Mouse (Mus musculus): ENCODE results near the gene Hist1h3f. TPM values are rescaled to one million over a fixed set of nuclear protein-coding genes. Genes with fewer than 3 reads are reported as not detected.

The Hist1h3f gene
- total and polyA plus RNA-seq, 3 experiments = 1.2 to 541 TPM; not detected in 1

GRCm38 (mm10) chr13:23501511-23501910, 42.3 kb upstream of the Hist1h3f start:
- TF ChIP-seq MXI1 (IDR thresholded peaks at IDR 0.05; ENCODE audit: low read depth, low read length) (no peak), TCF12 (IDR thresholded peaks at IDR 0.05; ENCODE audit: low read depth, low read length) (no peak), TBP (IDR thresholded peaks at IDR 0.05; ENCODE audit: low read depth, low read length) (peak; percentile 2; the same call in 1 of the 2 replicates), ELF1 (IDR thresholded peaks at IDR 0.05; ENCODE audit: low read depth, low read length) (no peak), BHLHE40 (IDR thresholded peaks at IDR 0.05; ENCODE audit: borderline replicate concordance, low read depth, low read length) (no peak)
- H3K27ac ChIP-seq (ENCODE audit: control insufficient read depth, low read depth, low read length) = no peak overlapping the region
- peaks cover 0 to 18% of the 10 kb centered on the region in 2 experiments; a peak in 2 of 4 replicates for H3K36me3 ChIP-seq (ENCODE audit: control insufficient read depth in 1 of 2, insufficient read depth in 2 of 2, low read length in 2 of 2)
- no peaks in the 10 kb centered on the region for H3K79me2 ChIP-seq (ENCODE audit: control insufficient read depth, insufficient read depth, low read length, poor library complexity)
- peaks cover 0 to 13% of the 10 kb centered on the region in 2 experiments; a peak in 1 of 4 replicates for H3K4me1 ChIP-seq (ENCODE audit: control insufficient read depth in 1 of 2, insufficient read depth in 2 of 2, low read length in 2 of 2)
- peak overlapping the region; percentile 62 to 66 for H3K4me3 ChIP-seq (ENCODE audit: control insufficient read depth in 1 of 2, insufficient read depth in 1 of 2, low read depth in 2 of 2, low read length in 2 of 2)
- H3K9ac ChIP-seq (ENCODE audit: control insufficient read depth, low read depth, low read length, poor library complexity, severe bottlenecking) = peak overlapping the region; percentile 53
- no peaks in the 10 kb centered on the region for H3K9me3 ChIP-seq (replicated peaks; ENCODE audit: insufficient read depth, low read length)
- peak; percentile 61 for DNase-seq (ENCODE audit: low read depth, low spot score)
- no peaks in the 10 kb centered on the region for H3K27me3 ChIP-seq (ENCODE audit: control insufficient read depth in 1 of 2, insufficient read depth in 2 of 2, low read length in 2 of 2)

GRCm38 (mm10) chr13:23502031-23502567, 41.8 kb upstream of the Hist1h3f start:
- Histone ChIP-seq H3K27ac (ENCODE audit: control insufficient read depth, low read depth, low read length) (peak overlapping the region; percentile 21; the same call in 1 of the 2 replicates), H3K4me3 (ENCODE audit: control insufficient read depth in 1 of 2, insufficient read depth in 1 of 2, low read depth in 2 of 2, low read length in 2 of 2) (peak overlapping the region; percentile 62 to 66), H3K9ac (ENCODE audit: control insufficient read depth, low read depth, low read length, poor library complexity, severe bottlenecking) (peak overlapping the region; percentile 53), H3K4me1 (ENCODE audit: control insufficient read depth in 1 of 2, insufficient read depth in 2 of 2, low read length in 2 of 2) (peaks cover 0 to 12% of the 10 kb centered on the region in 2 experiments; a peak in 1 of 4 replicates), H3K27me3 (ENCODE audit: control insufficient read depth in 1 of 2, insufficient read depth in 2 of 2, low read length in 2 of 2) (no peaks in the 10 kb centered on the region), H3K36me3 (ENCODE audit: control insufficient read depth in 1 of 2, insufficient read depth in 2 of 2, low read length in 2 of 2) (peaks cover 0 to 17% of the 10 kb centered on the region in 2 experiments; a peak in 2 of 4 replicates), H3K9me3 (replicated peaks; ENCODE audit: insufficient read depth, low read length) (no peaks in the 10 kb centered on the region), H3K79me2 (ENCODE audit: control insufficient read depth, insufficient read depth, low read length, poor library complexity) (no peaks in the 10 kb centered on the region)
- TF ChIP-seq MXI1 (IDR thresholded peaks at IDR 0.05; ENCODE audit: low read depth, low read length) (no peak), TBP (IDR thresholded peaks at IDR 0.05; ENCODE audit: low read depth, low read length) (0 out of 2 replicates have a peak, but pooled peaks have one; percentile 38), GABPA (IDR thresholded peaks at IDR 0.05; ENCODE audit: low read depth, low read length) (no peak)
- peak; percentile 78 for DNase-seq (ENCODE audit: low read depth, low spot score)

- TF ChIP-seq ZNF384 (IDR thresholded peaks at IDR 0.05; ENCODE audit: low read depth, low read length) = no peak
- no peak for TF ChIP-seq HCFC1 (IDR thresholded peaks at IDR 0.05; ENCODE audit: low read depth, low read length)
- Histone ChIP-seq H3K27ac (ENCODE audit: control insufficient read depth, low read depth, low read length) (no peak overlapping the region), H3K36me3 (ENCODE audit: control insufficient read depth in 1 of 2, insufficient read depth in 2 of 2, low read length in 2 of 2) (peaks cover 0 to 12% of the 10 kb centered on the region in 2 experiments; a peak in 2 of 4 replicates), H3K27me3 (ENCODE audit: control insufficient read depth in 1 of 2, insufficient read depth in 2 of 2, low read length in 2 of 2) (no peaks in the 10 kb centered on the region), H3K4me1 (ENCODE audit: control insufficient read depth in 1 of 2, insufficient read depth in 2 of 2, low read length in 2 of 2) (peaks cover 0 to 10% of the 10 kb centered on the region in 2 experiments; a peak in 1 of 4 replicates), H3K9ac (ENCODE audit: control insufficient read depth, low read depth, low read length, poor library complexity, severe bottlenecking) (peak overlapping the region; percentile 38; the same call in 1 of the 2 replicates), H3K79me2 (ENCODE audit: control insufficient read depth, insufficient read depth, low read length, poor library complexity) (no peaks in the 10 kb centered on the region), H3K9me3 (replicated peaks; ENCODE audit: insufficient read depth, low read length) (no peaks in the 10 kb centered on the region), H3K4me3 (ENCODE audit: control insufficient read depth in 1 of 2, insufficient read depth in 1 of 2, low read depth in 2 of 2, low read length in 2 of 2) (peak overlapping the region; percentile 4 to 43; a peak in 3 of 4 replicates)
- DNase-seq (ENCODE audit: low read depth, low spot score) = peak; percentile 43
Observed at GRCm38 (mm10) chr13:23502916-23503315, 40.9 kb upstream of the Hist1h3f start.

Measured in MEL (cell line).